13 mouse cellular contexts compared by ENCODE assay signal in the genomic region with DNA sequence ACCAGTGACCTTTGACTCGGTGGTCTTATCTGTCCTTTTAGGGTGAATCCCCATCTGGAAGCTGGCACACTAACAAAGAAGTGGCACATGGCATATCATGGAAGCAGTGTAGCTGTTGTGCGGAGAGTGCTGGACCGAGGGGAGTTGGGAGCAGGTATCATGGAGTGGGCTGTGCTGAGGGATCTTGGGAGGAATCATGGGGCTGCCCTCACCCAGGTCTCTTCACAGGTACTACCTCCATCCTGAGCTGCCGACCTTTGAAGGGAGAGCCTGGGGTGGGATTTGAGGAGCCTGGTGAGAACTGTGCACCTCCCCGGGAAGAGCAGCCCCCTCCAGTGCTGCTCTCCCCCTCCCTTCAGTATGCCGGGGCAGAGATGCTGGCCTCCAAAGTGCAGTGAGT. TPM values are rescaled to one million over a fixed set of nuclear protein-coding genes. Genes with fewer than 3 reads are reported as not detected.
"Had no signal": no experiment of that assay in that cellular context is flagged by ENCODE, and none has a peak within 500 bp of the region (broad histone marks: within the 10 kb centered on the region; RNA-seq: fewer than 3 reads in every experiment).

No protein-coding gene starts in this region.

- H3K4me3 ChIP-seq: layer of hippocampus, adult 2 months; limb, embryonic 12.5 days; liver, embryonic 13.5 days; lung, embryonic 15.5 days; neural tube, embryonic 13.5 days had no signal

- H3K27ac ChIP-seq: layer of hippocampus, adult 2 months; limb, embryonic 12.5 days; lung, embryonic 15.5 days; macrophage; neural tube, embryonic 13.5 days had no signal

- H3K27me3 ChIP-seq: limb, embryonic 12.5 days; liver, embryonic 13.5 days; lung, embryonic 15.5 days; neural tube, embryonic 13.5 days had no signal

- ATAC-seq: liver, postnatal 0 days had no signal

- H3K4me2 ChIP-seq: limb, embryonic 12.5 days; liver, embryonic 13.5 days; lung, embryonic 15.5 days; neural tube, embryonic 13.5 days had no signal

- DNase-seq: liver; liver, embryonic 13.5 days; lung, postnatal 14 days; midbrain, embryonic 14.5 days; right cerebral cortex, postnatal 14 days; thymus, postnatal 36 days had no signal

- H3K9ac ChIP-seq: limb, embryonic 12.5 days; liver, embryonic 13.5 days; liver, postnatal 0 days; lung, embryonic 15.5 days; neural tube, embryonic 13.5 days had no signal

- H3K9me3 ChIP-seq: limb, embryonic 12.5 days; liver, embryonic 13.5 days; lung, embryonic 15.5 days; neural tube, embryonic 13.5 days had no signal

RNA-seq across cellular contexts. Expression of a gene that starts 10.9 kb away (rescaled TPM):
- total RNA-seq: monocyte, adult 5-6 weeks had no signal
- polyA plus RNA-seq: macrophage had no signal

RNA-seq across cellular contexts. Expression of a gene that starts 16.4 kb away (rescaled TPM):
- total RNA-seq: layer of hippocampus, adult 2 months had no signal
